Mouse (Mus musculus) kidney, adult 18-20 months (tissue): ENCODE measurements around the gene 2210407C18Rik.

Experiments used
- DNase-seq: peaks from one replicate; pipeline ENCODE4 v3.0.0; 2021

The 2210407C18Rik gene

DNA sequence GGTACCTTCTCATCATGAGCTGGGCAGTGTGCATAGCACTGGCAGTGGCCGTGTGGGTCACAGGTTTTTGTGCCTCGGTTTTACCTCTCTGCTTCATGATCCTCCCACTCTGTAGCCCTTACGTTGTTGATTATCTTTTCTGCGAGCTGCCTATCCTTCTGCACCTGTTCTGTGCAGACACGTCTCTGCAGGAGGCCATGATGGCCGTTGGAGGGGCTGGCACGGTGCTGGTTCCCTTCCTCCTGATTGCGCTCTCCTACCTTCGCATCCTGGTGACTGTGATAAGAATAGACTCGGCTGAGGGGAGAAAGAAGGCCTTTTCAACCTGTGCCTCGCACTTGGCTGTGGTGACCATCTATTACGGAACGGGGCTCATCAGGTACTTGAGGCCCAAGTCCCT lies 18.0 kb downstream of the 2210407C18Rik start:
- no peak for DNase-seq

DNA sequence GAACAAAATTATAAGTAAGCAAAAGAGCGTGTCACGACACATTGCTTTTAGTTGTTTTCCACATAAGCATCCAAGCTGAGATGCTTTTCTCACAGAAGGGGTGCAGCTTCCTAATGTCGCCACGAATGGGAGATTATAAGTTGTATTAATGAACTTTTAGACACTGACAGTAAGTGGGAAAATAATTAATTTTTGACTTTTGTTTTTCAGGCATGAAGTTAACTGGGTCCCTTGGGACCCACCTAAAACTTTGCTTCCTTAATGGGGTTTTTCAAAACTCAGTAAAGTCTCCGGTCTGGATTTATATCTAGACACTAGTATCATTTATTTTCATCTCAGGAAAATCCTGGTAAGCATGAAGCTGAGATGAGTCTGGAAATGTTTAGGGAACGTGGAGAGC lies 21.1 kb downstream of the 2210407C18Rik start, which contains the start of gene Olfr324:
Olfr324 (plus strand) TSS at position 301 of the 400 bp plus-strand sequence.
- DNase-seq = no peak

DNA sequence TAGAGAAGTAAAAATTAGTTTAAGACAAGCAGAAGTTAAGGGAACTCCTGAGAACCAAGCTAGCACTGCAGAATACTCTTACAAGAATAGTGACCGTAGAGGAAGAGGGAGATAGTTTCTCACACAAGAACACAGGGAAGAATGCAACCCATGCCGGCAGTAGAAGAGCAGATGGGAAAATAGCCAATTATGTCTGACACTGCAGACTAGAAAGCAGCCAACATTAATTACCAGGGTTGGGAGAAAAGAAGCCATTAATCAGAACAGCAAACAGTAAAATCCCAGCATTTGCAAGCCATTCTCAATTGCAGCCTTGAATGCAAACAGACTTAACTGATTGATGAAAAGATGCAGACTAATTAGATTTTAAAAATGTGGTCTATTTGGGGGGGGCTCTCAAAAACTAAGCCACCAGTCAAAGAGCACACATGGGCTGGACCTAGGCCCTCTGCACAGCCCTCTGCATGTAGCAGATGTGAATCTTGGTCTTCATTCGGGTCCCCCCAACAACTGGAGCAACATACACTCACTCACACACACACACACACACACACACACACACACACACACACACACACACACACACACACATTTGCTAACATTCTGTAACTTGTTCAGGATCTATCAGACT lies 27.1 kb downstream of the 2210407C18Rik start:
- no peak for DNase-seq

DNA sequence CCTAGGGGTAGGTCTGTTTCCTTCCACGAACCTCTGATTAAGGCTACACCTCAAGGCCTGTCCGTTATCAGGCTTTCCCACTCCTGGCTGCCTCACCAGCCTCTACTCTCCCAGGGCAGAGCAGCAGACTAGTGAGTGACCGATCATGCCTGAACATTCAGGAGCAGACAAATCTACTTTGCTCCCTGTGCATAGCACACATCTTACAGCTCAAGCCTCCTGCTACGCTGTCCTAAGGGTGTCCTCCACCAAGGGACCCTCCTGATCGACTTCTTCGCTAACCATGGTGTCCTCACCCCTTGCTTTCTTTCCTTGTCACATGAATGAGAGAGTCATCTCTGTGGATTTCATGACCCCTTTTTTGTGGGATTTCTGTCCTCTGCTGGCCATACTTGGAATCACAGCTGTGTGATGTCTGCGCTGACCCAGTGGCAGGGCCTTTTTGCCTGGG lies 28.0 kb downstream of the 2210407C18Rik start:
- DNase-seq = peak; percentile 56

DNA sequence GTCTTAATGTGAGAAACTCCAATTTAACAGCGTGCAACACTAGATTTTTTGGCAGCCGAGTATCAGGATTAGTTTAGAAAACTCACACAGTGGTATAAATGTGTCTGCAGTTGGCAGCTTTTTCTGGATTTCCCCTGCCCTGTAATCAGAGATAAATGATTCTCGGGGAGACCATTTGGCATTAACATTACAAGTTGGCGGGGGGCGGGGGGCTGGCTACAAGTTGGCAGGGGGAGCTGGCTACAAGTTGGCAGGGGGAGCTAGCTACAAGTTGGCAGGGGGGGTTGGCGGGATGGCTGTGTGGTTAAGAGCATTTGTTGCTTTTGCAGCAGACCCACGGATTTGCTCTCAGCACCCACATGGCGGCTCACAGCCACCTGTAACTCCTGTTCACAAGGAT lies 37.2 kb downstream of the 2210407C18Rik start:
- no peak for DNase-seq

DNA sequence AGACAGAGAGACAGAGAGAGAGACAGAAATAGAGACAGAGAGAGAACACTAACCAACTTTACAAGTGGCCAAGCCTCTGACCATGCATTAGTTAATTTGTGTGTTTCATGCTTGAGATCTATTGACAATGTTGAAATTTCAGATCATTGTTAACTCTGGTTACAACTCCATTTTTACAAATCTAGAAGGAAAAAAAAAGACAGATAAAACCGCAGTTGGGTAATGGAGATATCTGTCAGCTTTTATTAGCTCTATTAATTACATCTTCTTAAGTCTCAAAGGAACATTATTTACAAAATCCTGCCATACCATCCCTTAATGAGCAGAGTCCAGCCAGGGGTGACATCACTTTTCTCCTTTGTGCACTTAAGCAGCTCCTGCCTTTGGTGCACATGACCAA lies 38.4 kb downstream of the 2210407C18Rik start, which contains the start of gene Olfr325:
Olfr325 (plus strand) TSS at position 301 of the 400 bp plus-strand sequence.
- DNase-seq = no peak

DNA sequence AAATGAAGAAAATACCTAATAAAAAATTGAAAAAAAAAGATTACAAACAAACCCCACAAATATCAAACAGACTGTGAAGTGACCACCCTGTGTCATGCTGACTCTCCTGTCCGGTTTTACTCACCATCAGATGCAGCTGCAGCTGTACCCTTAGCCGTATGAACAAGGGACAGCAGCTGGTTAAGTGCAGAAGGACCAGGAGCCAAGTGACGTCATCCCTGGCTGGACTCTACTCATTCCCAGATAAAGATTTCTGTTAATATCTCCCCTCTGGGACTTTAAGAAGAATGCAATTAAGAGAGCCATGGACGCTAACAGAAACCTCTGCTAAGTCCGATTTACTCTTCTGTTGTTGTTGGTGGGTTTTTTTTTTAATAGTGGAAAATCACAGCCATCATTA lies 45.5 kb downstream of the 2210407C18Rik start, which contains the start of gene Olfr224:
Olfr224 (minus strand) TSS at position 149 of the 400 bp plus-strand sequence.
- no peak for DNase-seq
